Mouse (Mus musculus): ENCODE data around the gene Prpf4.
A peak's percentile ranks its signal among the peaks of the same experiment; 100 is the strongest.

Prpf4 gene

GRCm38 (mm10) chr4:62408601-62409282 lies at the start of gene Prpf4, which contains the start of gene Cdc26:
Gene Prpf4 (plus strand): TSS chr4:62408797.
Gene Cdc26 (minus strand): TSS chr4:62408642.
- ATAC-seq (ENCODE audit: low TSS enrichment): peak; percentile 99

- no peak for ATAC-seq (ENCODE audit: low TSS enrichment)
These were observed 49.3 kb upstream of the Prpf4 start for GRCm38 (mm10) chr4:62359256-62359775.

- ATAC-seq (ENCODE audit: low TSS enrichment): peak; percentile 100
These were observed 48.4 kb upstream of the Prpf4 start, which contains the start of the genes Fkbp15 and Slc31a1 for GRCm38 (mm10) chr4:62360088-62360804. Gene Fkbp15 (minus strand): TSS chr4:62360548. Gene Slc31a1 (plus strand): TSS chr4:62360727.

- ATAC-seq (ENCODE audit: low TSS enrichment): peak; percentile 2; the same call in 1 of the 2 replicates
These were observed 47.7 kb upstream of the Prpf4 start for GRCm38 (mm10) chr4:62360805-62361455.

- ATAC-seq (ENCODE audit: low TSS enrichment): no peak
These were observed 47.0 kb upstream of the Prpf4 start for GRCm38 (mm10) chr4:62361571-62361970.

- ATAC-seq (ENCODE audit: low TSS enrichment): no peak
These were observed 46.6 kb upstream of the Prpf4 start for GRCm38 (mm10) chr4:62361997-62362396.

GRCm38 (mm10) chr4:62362437-62362836 lies 46.2 kb upstream of the Prpf4 start:
- ATAC-seq (ENCODE audit: low TSS enrichment): no peak

- ATAC-seq (ENCODE audit: low TSS enrichment): no peak
These were observed 44.3 kb upstream of the Prpf4 start for GRCm38 (mm10) chr4:62364299-62364698.

GRCm38 (mm10) chr4:62366291-62366690 lies 42.3 kb upstream of the Prpf4 start:
- ATAC-seq (ENCODE audit: low TSS enrichment): no peak

- no peak for ATAC-seq (ENCODE audit: low TSS enrichment)
These were observed 41.0 kb upstream of the Prpf4 start for GRCm38 (mm10) chr4:62367586-62367985.

- no peak for ATAC-seq (ENCODE audit: low TSS enrichment)
These were observed 39.5 kb upstream of the Prpf4 start for GRCm38 (mm10) chr4:62369091-62369490.

- ATAC-seq (ENCODE audit: low TSS enrichment): no peak
These were observed 36.2 kb upstream of the Prpf4 start for GRCm38 (mm10) chr4:62372410-62372809.

- no peak for ATAC-seq (ENCODE audit: low TSS enrichment)
These were observed 35.6 kb upstream of the Prpf4 start for GRCm38 (mm10) chr4:62372818-62373520.

- ATAC-seq (ENCODE audit: low TSS enrichment): no peak
These were observed 34.9 kb upstream of the Prpf4 start for GRCm38 (mm10) chr4:62373668-62374067.

- no peak for ATAC-seq (ENCODE audit: low TSS enrichment)
These were observed 34.3 kb upstream of the Prpf4 start for GRCm38 (mm10) chr4:62374342-62374741.

- no peak for ATAC-seq (ENCODE audit: low TSS enrichment)
These were observed 32.5 kb upstream of the Prpf4 start for GRCm38 (mm10) chr4:62376123-62376522.

- ATAC-seq (ENCODE audit: low TSS enrichment): no peak
These were observed 28.7 kb upstream of the Prpf4 start for GRCm38 (mm10) chr4:62379724-62380381.

GRCm38 (mm10) chr4:62383207-62383606 lies 25.4 kb upstream of the Prpf4 start:
- no peak for ATAC-seq (ENCODE audit: low TSS enrichment)

GRCm38 (mm10) chr4:62383752-62384151 lies 24.8 kb upstream of the Prpf4 start:
- no peak for ATAC-seq (ENCODE audit: low TSS enrichment)

GRCm38 (mm10) chr4:62384159-62384558 lies 24.4 kb upstream of the Prpf4 start:
- ATAC-seq (ENCODE audit: low TSS enrichment): no peak

GRCm38 (mm10) chr4:62385439-62385838 lies 23.2 kb upstream of the Prpf4 start:
- ATAC-seq (ENCODE audit: low TSS enrichment): peak; percentile 65

Data from frontal cortex, adult (tissue).